Mouse (Mus musculus): ENCODE results near the gene Olfr51. TPM values are rescaled to one million over a fixed set of nuclear protein-coding genes. Genes with fewer than 3 reads are reported as not detected.
"Not testable (repeated sequence)": the region's sequence is repeated elsewhere in the genome, so short reads cannot be mapped to it uniquely, and the experiment has no call there.

The Olfr51 gene
- total RNA-seq (2021) = not detected
- long read RNA-seq, experiment 1 = 0 reads
- long read RNA-seq, experiment 2 = 0 reads

- DNase-seq = no peak
Observed at GRCm38 (mm10) chr11:51003296-51003695, at the start of gene Olfr51. Gene Olfr51, plus strand, starts transcription at chr11:51003596.

GRCm38 (mm10) chr11:50953665-50954064 lies 49.7 kb upstream of the Olfr51 start, which contains the start of gene Prop1:
Gene Prop1, minus strand, starts transcription at chr11:50953765.
- DNase-seq = no peak

DNA sequence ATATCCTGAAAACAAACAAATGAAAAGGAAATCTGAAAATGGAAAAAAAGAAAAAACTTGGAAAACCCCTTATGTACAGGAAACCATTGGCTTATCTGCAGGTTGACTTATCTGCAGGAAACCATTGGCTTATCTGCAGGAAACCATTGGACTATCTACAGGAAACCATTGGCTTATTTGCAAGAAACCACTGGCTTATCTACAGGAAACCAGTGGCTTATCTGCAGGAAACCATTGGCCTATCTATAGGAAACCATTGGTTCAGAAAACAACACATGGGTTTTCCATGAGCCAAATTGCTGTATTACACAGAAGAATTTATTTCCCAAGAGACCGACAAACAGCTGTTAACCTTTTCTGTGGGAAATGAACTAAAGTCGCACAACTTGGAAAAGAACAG lies 38.5 kb upstream of the Olfr51 start:
- no peak for DNase-seq

- no peak for DNase-seq
Observed at GRCm38 (mm10) chr11:50966230-50966629, 37.2 kb upstream of the Olfr51 start, which contains the start of gene Olfr1378. Gene Olfr1378, plus strand, starts transcription at chr11:50966530.

- peak; percentile 53 to 70 for DNase-seq
Observed at GRCm38 (mm10) chr11:50977216-50977615, 26.2 kb upstream of the Olfr51 start.

- no peak for DNase-seq
Observed at GRCm38 (mm10) chr11:50981667-50982066, 21.7 kb upstream of the Olfr51 start, which contains the start of gene Olfr1377. Gene Olfr1377, plus strand, starts transcription at chr11:50981967.

DNA sequence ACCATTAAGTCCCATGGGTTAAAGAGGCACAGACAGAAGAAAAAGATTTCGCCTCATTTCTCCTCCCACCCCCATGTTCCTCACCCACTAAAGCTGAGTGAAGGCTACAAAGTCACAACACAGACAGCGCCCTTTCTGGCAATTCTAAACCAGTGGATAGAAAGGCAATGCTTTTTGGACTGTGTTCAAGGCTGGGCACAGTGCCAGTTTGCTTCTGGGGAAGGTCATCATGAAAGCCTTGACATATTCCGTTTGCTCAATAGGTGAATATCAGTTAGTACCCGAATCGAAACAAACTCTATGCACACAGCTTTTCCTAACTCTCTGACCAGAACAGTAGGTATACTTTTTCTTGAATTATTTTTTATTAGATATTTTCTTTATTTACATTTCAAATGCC lies 8.4 kb downstream of the Olfr51 start:
- DNase-seq = peak; percentile 88 to 95

DNA sequence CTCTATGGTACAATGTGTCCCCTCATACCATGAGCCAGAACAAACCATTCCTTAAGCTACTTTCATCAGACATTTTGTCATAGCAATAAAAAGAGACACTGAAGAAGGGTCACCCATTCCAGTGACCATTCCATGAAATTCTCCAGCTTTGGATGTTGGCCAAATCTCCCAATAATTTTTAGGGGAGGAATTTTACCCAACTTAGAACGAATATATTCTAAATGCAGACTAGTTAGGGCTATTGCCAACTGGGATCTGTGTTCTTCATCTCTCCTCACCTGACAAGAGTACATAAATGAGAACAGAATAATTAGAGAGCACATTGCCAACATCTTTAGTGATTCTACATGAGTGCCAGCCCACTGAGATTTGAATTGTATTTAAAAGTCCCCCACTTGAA lies 10.5 kb downstream of the Olfr51 start, which contains the start of gene Olfr54:
Gene Olfr54, plus strand, starts transcription at position 301 of the 400 bp plus-strand sequence.
- no peak for DNase-seq

DNA sequence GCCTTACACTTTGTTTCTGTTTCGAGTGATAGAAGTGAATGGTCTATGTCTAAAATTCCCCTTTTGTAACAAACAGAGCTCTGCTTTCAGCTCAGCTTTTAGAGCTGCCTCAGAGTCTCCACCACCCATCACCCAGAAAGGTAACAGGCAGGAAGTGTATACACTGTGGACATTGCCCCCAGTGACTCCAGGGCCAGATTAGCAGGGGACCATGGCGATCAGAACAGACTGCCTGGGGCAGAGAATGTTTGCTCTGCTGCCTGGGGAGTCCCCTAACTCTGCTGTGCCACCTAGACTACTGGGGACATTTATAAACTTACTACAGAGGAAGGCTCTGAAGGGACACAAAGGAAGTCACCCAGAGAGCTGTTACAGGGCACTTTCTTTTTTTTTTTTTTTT lies 12.9 kb downstream of the Olfr51 start:
- no peak for DNase-seq

DNA sequence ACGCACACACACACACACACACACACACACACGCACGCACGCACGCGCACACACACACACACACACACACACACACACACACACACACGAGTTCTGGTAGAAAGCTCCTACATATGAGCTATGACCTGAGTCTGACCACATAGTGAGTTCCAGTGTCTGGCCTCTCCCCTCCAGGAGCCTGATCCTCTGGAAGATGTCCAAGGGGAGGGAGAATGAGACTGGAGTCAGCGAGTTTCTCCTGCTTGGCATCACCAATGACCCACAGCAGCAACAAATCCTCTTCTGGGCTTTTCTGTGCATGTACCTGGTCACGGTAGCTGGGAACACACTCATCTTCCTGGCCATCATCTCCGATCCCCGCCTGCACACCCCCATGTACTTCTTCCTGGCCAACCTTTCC lies 23.4 kb downstream of the Olfr51 start:
- DNase-seq = not testable (repeated sequence)

DNA sequence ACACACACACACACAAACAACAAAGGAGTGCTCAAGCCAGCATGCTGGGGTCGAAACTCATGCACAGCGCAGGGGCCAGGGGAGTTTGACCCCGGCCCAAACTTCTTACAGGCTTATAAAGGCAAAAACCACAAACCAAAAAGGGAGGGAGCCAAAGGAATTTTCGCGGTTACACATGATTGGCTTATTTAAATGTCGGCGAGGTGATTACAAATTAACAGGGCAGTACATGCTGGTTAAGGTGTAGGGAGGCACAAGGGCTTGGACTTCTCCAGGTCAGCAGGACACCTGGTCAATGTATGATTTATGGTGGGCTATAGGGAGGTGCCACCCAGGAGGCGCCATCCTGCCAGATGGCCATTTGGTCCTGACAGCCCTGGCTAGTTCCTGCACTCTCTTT lies 26.0 kb downstream of the Olfr51 start:
- DNase-seq = not testable (repeated sequence)

DNA sequence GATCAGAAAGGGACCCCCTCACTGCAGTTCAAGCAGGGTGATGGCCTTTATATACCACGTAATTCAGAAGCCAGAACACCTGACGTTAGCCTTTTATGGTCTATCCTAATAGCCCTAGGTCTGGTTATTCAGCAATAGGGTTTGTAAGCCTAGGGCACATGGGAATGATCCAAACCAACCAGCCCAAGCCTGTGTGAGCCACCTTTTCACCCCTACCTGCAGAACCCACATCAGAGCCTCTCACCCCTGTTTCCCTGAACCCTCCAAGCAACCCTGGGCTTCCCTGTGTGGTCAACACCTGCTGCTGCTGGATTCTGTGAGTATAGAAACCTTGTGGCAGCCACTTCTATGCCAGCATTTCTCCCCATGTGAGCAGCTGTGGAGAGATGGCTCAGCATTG lies 26.8 kb downstream of the Olfr51 start:
- DNase-seq = no peak

- peak in 1 of 2 experiments; percentile 23 for DNase-seq
Observed at GRCm38 (mm10) chr11:51032851-51033250, 29.5 kb downstream of the Olfr51 start.

DNA sequence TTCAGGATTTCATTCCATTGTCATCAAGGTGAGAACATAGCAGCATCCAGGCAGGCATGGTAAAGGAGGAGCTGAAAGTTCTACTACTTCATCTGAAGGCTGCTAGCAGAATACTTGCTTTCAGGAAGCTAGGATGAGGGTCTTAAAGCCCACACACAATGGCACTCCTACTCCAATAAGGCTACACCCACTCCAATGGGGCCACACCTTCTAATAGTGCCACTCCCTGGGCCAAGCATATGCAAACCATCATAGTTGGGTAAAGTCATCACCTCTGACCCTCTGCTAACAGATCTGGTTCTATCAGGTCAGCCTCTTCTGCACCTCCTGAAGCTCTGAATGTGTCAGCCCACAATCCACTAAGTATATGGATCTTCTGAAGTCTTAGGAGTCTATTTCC lies 30.7 kb downstream of the Olfr51 start:
- DNase-seq = not testable (repeated sequence)

- DNase-seq = peak; percentile 77 to 91
Observed at GRCm38 (mm10) chr11:51035951-51036350, 32.6 kb downstream of the Olfr51 start.

- DNase-seq = not testable (repeated sequence)
Observed at GRCm38 (mm10) chr11:51044776-51045175, 41.4 kb downstream of the Olfr51 start.

- not testable (repeated sequence) for DNase-seq
Observed at GRCm38 (mm10) chr11:51047809-51048208, 44.4 kb downstream of the Olfr51 start, which contains the start of gene Olfr1375. Gene Olfr1375, plus strand, starts transcription at chr11:51048109.

- DNase-seq = no peak
Observed at GRCm38 (mm10) chr11:51051678-51052077, 48.3 kb downstream of the Olfr51 start.

DNA sequence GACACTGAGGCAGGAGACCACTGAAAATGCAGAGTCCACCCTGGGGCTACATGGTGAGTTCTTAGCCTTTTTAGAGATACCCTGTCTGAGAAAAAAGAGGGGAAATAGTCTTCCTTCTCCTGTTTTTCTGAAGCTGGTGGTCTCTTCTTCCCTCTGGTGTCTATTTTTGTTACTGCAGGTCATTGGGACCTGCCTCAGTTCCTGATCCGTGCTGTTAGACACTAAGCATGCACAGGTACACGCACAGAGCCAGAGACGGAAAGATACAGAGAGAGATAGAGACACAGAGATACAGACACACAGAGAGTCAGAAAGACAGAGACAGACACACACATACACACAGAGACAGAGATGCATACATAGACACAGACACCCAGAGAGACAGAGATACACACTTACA lies 49.8 kb downstream of the Olfr51 start:
- no peak for DNase-seq

DNA sequence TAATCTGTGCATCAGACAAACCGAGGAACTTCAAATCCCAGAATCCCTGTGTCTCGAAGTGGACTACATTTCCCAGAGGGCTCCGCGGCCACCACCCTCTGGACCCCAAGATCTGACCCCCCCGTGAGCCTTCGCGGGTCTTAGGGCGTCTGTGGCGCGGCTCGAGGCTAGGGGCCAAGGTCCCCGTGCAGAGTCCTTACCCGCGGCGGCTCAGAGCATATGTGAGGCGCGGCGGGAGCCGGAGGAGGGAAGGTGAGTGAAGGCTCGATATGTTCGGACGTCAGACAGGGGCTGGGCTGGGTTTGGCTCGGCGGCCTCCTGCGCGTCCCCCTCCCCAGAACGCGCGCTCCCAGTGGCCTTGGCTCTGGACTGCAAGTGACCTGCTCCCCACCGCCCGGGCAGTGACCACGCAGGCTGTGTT lies 55.8 kb downstream of the Olfr51 start, which contains the start of gene Zfp354a:
Gene Zfp354a, plus strand, starts transcription at position 107 of the 421 bp plus-strand sequence.
- peak; percentile 77 to 84 for DNase-seq
